Mouse (Mus musculus): ENCODE measurements around the gene Rfx7.
"Not testable (repeated sequence)": the region's sequence is repeated elsewhere in the genome, so short reads cannot be mapped to it uniquely, and the experiment has no call there.

Rfx7 gene

DNA sequence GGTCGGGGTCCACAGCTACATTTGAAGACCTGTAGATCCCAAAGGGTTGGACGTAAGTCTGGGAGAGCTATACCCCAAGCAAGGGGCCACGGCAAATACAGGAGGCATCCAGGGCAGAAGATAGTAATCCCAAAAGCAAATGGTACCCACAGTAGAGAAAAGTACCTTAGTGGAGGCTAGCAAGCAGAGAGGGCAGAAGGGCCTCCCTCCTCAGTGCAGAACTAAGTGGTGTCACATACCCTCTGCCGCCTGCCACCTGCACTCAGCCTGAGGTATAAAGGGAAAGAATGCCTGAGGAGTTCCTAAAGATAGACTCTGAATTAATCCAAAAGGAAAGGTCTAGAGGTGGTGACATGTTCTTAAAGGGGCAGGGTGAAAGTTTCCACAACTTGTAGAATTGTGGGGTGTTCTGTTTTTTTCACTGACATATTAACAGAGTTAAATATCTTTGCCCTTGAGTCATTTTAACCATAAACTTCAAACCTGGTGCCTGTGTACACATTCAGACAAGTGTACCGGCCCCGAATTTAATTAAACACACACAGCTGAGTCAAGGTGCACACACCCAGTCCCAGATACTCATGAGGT is 109.1 kb downstream of the Rfx7 start:
- DNase-seq: no peak

- DNase-seq: not testable (repeated sequence)
These were observed 110.9 kb downstream of the Rfx7 start for GRCm38 (mm10) chr9:72642756-72643447.

- no peak for DNase-seq
These were observed 111.8 kb downstream of the Rfx7 start for GRCm38 (mm10) chr9:72643651-72644417.

DNA sequence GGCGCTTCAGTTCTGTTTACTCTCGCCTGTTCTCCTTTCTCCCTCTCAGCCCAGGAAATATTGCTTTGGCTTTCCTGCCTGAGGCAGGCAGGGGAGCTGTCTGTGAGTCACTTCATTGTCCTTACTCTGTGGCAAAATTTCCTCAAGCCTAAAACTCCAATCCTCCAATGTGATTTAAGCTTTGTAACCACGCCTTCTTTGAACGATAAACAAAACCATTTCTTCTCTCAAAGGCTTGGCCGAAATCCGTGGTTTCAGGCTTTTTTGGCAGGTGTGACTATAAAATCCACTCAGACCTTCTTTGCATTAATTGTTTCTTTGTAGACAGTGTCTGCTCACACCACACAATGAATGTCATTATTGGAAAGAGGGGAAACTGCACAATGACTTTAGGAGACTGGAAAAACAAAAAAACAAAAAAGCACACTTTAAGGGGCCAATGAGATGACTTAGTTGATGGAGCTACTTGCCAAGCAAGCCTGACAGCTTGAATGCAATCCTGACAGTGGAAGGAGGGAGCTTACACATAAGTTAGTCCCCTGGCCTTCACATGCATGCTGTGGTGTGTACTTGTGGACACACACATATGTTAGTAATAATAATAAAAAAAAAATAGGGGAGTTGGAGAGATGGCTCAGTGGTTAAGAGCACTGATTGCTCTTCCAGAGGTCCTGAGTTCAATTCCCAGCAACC is 112.5 kb downstream of the Rfx7 start:
- DNase-seq: no peak

- DNase-seq: no peak
These were observed 117.7 kb downstream of the Rfx7 start for GRCm38 (mm10) chr9:72649781-72650180.

GRCm38 (mm10) chr9:72652961-72653360 is 120.9 kb downstream of the Rfx7 start:
- no peak for DNase-seq

DNA sequence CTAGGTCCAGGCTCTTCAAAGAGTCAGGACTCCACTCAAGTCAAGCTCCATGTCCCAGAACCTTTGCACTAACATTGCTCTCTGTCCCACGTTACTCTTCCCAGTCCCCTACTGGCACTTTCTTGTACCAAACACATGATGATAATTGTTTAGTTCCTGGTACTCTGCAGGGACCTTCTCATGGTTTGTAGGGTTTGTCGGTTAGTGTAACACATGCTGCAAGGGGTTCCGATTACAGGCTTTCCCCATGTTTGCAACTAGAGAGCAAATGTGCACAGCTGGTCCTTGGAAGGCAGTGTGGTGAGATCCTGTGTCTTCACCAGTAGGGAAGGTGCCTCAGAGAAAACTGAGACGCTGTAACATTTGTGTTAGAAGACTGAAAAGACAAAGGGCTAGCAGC is 121.5 kb downstream of the Rfx7 start:
- DNase-seq: no peak

DNA sequence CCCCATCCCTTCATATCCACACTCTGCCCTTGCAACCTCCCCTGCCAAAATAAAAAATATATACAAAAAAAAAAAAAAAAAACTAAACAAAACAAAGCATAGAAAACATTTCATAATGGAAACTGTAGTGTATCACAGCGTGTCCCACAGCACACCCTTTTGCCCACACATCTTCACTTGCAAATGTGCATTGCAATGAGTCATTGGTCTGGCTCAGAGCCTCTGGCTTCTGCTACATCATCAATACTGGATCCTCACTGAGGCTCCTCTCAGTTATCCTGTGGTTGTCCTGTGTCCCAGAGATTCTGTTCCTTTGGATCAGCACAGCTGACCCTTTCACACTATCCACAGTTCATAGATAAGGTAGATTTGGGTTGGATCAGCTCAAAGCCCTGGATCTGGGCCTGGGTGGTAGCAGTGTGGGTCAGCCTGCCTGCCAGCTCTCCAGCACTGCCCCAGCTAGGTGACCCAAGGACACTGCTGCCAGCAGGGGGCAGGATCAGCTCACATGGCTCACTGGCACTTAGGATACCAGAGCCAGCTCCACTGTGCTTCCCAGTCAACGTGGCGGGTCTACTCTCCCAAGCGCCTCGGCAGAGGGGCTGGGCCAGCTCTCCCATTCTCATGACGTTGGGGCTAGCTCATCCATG is 122.7 kb downstream of the Rfx7 start:
- DNase-seq: peak; percentile 30 to 60

- no peak for DNase-seq
These were observed 123.6 kb downstream of the Rfx7 start for GRCm38 (mm10) chr9:72655602-72656001.

DNA sequence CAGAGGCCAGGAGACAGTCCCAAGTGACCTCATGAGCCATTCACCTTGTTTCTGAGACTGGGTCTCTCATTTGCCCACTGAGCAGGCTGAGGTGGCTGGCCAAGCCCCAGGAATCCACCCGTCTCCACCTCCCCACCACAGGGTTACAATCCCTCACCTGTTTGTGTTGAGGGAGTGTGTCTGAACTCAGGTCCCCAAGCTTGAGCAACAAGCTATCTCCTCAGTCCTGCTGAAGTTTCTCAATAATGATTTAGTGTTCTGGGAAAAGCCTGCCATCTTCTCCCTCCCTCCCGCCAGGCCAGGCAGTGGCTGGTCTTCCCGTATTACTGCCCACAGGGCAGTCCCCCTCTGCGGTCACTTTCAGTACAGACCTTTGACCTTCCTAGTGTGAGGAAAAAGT is 124.5 kb downstream of the Rfx7 start:
- DNase-seq: no peak

DNA sequence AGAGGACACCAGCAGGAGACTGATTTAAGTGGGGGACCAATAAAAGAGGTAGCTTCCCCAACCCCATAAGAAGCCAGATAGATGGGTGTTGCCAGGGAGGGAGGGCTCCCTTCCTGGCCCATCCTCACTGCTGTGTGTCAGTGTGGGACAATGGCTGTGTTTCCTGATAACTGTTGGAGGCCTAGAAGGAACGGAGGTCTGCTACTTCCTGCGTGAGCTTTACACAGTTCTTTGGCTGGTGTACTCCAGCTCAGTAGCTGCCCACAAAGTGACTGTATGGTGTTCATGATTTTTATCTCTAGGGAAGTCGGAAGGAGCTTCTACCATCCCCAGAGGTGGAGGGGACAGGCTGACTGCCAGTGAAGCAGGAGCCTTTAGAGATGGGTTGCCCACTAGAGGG is 124.9 kb downstream of the Rfx7 start:
- no peak for DNase-seq

GRCm38 (mm10) chr9:72657694-72658093 is 125.7 kb downstream of the Rfx7 start:
- no peak for DNase-seq

- no peak for DNase-seq
These were observed 128.1 kb downstream of the Rfx7 start for GRCm38 (mm10) chr9:72660139-72660538.

DNA sequence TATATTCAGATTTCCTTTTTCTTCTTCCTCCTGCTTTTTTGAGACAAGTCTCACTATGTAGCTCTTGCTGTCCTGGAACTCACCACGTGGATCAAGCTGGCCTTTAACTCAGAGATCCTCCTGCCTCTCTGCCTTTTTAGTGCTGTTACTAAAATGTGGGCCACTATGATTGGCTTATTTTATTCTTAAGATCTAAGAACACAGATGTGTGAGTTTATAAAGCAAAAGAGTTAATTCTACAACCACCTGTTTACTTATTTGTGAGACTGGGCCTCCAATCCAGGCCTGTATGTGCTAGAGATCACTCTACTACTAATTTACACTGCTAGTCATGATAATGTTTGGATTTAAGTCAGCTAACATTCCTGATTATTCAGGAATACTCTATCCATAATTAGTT is 128.9 kb downstream of the Rfx7 start:
- DNase-seq: no peak

GRCm38 (mm10) chr9:72661561-72661894 is 129.5 kb downstream of the Rfx7 start:
- no peak for DNase-seq

DNA sequence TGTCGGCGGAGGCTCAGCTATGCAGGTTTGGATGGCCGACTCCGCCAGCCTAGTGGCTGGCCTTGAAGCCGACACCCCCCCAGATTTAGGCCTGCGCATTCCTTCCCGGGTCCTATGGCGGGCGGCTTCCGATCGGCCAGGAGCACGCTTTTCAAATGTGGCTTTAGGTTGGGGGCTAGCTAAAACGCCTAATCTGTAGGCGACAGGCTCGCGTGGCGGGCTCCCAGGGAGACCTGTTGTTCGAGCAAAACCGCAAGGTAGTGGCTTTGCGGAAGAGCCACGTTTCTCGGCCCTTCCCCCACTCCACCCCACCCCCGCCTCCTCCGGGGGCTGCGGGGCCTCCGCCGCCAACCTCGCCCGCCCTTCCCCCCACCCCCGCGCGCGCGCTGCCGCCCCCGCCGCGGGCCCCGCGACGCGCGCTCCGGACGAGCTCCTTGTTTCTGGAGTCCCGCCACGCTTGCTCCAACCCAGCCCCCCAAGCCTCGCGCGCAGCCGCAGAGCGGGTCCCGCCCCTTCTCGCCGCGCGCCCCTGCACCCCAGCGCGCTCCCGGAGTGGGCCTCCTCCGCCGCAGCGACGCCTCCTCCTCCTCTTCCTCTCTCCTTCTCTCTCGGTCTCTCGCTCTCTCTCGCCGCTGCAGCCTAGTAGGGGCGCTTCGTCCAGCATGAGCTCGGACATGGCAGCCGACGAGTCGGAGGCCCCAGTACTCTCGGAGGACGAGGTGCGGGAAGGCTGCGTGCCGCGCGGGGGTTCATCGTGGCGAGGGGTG is 130.0 kb downstream of the Rfx7 start, which contains the start of gene Nedd4:
Gene Nedd4, plus strand, starts transcription at position 452 of the 767 bp plus-strand sequence.
- DNase-seq: peak; percentile 97 to 98

DNA sequence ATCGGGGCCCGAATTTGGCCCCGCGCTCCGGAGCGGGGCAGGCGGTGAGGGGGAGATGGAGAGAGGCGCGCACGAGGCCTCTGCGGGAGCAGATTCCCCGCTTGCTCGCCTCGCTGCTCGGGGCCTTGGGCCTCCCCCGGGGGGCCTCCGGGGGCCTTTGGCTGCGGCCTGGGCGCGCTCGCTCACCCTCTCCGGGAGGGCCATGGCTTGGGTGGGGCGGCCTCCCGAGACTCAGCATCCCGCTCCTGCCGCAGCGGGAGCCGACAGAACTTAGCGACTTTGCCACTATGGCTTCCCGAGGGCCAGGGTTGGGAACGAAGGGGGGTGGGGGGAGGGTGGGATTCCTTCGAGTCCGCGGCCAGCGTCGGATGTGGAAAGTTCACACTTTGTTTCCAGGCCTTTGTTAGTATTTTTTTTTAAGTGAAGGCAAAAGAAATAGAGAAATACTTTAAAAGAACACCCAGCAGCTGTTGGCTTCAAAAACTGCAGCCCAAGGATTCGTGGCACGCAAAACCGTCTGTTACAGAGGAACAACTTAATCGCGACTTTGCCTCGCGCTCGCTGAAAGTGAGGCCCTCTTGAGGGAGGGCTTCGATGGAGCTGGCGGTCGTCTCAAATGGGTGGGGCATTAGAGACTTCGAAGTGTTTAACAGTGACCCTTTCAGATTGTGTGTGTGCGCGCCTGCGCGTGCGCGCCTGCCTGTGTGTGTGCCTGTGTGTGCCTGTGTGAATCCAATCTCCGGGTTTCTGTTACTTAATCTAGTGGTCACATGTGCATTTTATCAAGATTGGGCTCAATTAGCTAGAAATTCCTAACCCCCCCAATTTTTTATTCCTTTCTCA is 130.9 kb downstream of the Rfx7 start:
- peak; percentile 81 to 83 for DNase-seq

- no peak for DNase-seq
These were observed 131.5 kb downstream of the Rfx7 start for GRCm38 (mm10) chr9:72663534-72663918.

DNA sequence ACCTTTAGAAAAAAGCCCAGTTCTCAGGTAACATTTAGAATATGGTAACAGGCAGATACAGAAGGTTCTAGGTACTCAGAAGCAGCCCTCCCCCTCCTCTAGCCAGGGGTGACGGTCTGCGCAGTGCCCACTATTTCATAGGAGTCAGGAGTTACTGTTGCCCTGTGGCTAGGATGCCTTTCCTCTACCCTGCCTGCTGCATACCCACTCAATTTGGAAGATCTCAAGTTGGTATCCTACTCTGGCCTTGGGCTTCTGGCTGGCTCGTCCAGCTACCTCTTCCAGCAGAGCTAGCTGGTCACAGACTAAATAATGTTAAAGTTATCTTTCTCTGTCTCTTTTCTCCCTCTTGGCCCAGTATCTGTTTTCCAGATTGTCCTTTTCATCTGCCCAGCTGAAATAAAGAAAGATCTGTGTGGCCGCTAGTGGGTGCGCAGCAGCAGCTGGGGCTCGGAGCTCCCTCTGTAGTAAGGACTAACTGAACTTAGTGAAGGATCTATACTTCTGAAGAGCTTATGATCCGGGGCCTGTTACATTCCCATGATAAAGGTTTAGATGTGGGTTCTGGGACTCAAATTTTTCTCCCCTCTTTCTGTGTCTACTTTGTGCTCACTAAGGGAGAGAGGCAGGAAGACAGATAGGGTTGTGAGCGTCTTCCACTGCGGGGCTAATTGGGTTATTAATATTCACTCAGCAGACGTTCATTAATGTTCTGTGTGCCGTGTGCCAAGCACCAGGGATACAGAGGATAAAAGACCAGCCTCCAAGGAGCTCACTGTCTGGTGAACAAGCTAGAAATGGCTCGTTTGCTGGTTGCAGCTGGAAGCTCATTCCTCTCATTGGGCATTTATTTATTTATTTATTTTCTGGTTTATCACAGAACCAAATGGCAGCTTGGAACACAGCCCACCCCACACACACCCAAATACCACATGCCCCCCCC is 132.6 kb downstream of the Rfx7 start:
- DNase-seq: peak; percentile 27 to 35

DNA sequence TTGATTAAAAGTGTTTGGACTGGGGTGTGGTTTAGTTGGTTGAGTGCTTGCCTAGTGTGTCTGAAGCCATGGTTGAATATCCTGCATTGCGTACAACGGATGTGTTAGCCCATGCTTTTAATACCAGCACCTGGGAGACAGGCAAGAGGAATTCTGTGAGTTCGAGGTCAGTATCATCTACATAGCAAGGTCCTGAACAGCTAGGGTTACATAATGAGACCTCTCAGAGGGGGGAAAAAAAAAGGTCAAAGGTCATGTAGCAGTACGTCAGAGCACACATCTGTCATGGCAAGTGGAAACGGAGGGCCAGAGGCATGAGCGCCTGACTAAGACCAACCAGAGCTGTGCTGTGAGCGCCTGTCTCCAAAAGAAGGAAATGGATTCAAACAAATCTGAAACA is 133.5 kb downstream of the Rfx7 start:
- no peak for DNase-seq

Data from cerebellum, postnatal 14 days (tissue).